Mouse (Mus musculus): ENCODE measurements around the gene 4930513O06Rik. TPM values are rescaled to one million over a fixed set of nuclear protein-coding genes. Genes with fewer than 3 reads are reported as not detected.

4930513O06Rik gene
- total RNA-seq (2015; ENCODE audit: low replicate concordance) (not detected in 2 replicates), total RNA-seq (2017; ENCODE audit: low replicate concordance) (not detected in 2 replicates)

DNA sequence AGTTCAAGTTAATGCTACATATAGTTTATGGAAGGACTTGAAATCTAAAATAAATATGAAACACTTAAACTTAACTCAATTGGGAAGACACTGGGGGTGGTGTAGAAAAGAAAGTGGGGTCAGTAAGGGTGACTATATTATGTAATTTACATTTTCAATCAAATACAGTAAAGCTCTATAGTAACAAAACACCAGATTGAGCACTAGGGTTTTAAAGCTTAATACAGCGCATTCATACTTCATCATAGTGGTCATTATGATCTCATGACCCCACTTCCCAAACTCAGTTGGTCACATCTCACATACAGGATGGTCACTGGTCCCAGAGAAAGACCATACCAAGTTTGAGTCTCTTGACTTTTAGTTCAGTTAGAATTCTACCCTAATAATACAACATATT is at the start of gene 4930513O06Rik:
Gene 4930513O06Rik (plus strand): TSS at position 301 of the 400 bp plus-strand sequence.
- ATAC-seq (replicated peaks; ENCODE audit: low FRiP score, poor library complexity, severe bottlenecking) = no peak

DNA sequence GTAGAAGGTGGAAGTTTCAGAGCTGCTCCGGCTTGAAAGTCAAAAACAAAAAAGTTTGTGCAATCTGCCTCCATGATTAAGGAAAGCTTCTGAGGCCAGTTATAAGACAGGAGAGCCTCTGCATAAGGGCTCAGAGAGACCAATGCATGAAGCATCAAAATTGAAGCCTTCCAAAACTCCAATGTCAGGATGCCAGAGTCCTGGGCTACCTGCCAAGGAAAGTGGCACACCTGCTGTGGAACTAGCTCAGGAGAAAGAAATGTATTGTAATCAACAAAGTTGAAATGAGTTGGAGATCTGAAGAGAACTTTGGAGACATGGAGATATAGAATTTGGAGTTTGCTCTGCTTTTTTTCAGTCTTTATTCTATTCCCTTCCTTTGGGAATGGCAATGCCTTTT is 48.4 kb upstream of the 4930513O06Rik start:
- no peak for ATAC-seq (replicated peaks; ENCODE audit: low FRiP score, poor library complexity, severe bottlenecking)

- ATAC-seq (replicated peaks; ENCODE audit: low FRiP score, poor library complexity, severe bottlenecking) = no peak
Observed at GRCm38 (mm10) chrX:139039314-139039713, 46.7 kb upstream of the 4930513O06Rik start.

DNA sequence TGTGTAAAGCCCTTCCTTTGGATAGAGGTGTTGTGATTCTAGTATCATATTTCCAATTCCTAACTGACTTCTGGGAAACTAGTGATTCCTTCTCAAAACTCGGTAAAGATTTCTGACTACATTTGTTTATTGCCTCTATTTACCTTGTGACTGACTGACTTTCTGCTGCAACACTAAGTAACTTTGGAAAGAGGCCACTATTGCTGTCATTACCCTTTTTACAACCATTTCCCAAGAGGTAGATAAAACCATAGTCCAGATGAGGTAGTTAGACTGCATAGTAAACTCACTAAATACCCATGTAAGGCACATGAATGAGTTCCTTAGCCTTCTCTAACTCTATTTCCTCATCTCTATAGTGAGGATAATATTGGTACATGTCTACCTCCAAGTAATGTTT is 44.9 kb upstream of the 4930513O06Rik start:
- ATAC-seq (replicated peaks; ENCODE audit: low FRiP score, poor library complexity, severe bottlenecking) = no peak

DNA sequence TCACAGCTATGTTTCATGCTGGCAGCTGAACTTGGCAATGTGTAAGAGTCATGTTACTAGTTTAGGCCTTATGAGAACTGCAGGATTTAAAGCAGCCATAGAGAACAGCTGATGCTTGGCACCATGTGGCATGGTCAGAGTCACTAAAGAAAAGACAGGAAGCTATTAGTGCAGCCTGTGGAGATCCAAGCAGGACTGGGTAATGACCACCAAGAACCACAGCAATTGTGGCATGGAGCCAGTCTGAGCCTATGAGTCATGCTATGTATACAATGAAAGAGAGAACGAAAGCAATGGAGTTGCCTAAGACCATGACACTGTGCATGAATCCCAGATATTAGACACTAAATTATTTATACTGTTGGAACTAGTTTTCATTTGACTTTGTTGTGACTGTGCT is 34.1 kb upstream of the 4930513O06Rik start:
- no peak for ATAC-seq (replicated peaks; ENCODE audit: low FRiP score, poor library complexity, severe bottlenecking)

- ATAC-seq (replicated peaks; ENCODE audit: low FRiP score, poor library complexity, severe bottlenecking) = no peak
Observed at GRCm38 (mm10) chrX:139053149-139053548, 32.9 kb upstream of the 4930513O06Rik start.

- ATAC-seq (replicated peaks; ENCODE audit: low FRiP score, poor library complexity, severe bottlenecking) = no peak
Observed at GRCm38 (mm10) chrX:139064078-139064477, 22.0 kb upstream of the 4930513O06Rik start.

- no peak for ATAC-seq (replicated peaks; ENCODE audit: low FRiP score, poor library complexity, severe bottlenecking)
Observed at GRCm38 (mm10) chrX:139078493-139078892, 7.5 kb upstream of the 4930513O06Rik start.

DNA sequence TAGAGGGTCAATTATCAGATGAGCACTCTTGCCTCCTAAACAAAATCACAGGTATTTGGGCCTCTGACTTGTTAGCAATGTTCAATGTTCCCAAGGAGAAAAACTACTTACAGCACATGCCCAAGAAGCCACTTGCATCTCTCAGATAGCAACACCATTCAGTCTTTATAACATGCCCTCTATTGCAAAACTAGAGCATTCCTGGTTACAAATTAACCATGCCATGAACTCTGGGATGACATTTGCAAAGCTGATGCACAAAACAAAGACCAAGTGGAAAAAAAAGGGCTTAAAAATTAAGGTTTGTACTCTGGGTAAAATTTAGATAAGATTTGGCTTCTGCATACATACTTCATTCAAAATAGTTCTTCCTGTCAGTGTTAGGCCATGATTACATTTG is 966 bp upstream of the 4930513O06Rik start, which contains the start of gene Serpina7:
Gene Serpina7 (minus strand): TSS at position 160 of the 400 bp plus-strand sequence.
- no peak for ATAC-seq (replicated peaks; ENCODE audit: low FRiP score, poor library complexity, severe bottlenecking)

- ATAC-seq (replicated peaks; ENCODE audit: low FRiP score, poor library complexity, severe bottlenecking) = no peak
Observed at GRCm38 (mm10) chrX:139097197-139097596, 11.2 kb downstream of the 4930513O06Rik start.

DNA sequence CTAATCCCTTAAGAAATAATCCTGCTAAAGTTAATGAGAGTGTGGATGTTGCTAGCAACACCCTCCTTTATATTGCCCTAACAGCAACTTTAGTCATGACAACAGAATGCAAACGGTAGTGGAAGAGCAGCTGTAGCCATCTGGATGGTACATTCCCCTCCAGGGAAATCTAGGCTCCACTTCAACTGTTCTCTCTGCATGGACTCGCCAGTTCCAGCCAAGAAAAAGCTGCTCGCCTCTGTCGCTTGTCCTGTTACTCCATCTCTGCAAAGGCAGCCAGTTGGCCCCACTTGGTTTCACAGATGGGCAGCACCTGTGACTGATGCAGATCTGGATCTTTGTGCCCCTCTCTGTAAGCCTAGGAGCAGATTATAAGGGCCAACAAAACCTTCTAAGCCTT is 48.0 kb downstream of the 4930513O06Rik start:
- no peak for ATAC-seq (replicated peaks; ENCODE audit: low FRiP score, poor library complexity, severe bottlenecking)

Other genes starting within 250 kb of the 4930513O06Rik start
- gene Nrk, start 171.8 kb upstream of the 4930513O06Rik start, total RNA-seq (2015; ENCODE audit: low replicate concordance) = not detected in 2 replicates
- gene Nrk, start 171.8 kb upstream of the 4930513O06Rik start, total RNA-seq (2017; ENCODE audit: low replicate concordance) = not detected in 2 replicates
- gene Serpina7, start 1.0 kb upstream of the 4930513O06Rik start, total RNA-seq (2015; ENCODE audit: low replicate concordance) = not detected in 2 replicates
- not detected in 2 replicates for gene Serpina7, start 1.0 kb upstream of the 4930513O06Rik start, total RNA-seq (2017; ENCODE audit: low replicate concordance)
- gene 4933428M09Rik, start 93.0 kb downstream of the 4930513O06Rik start, total RNA-seq (2015; ENCODE audit: low replicate concordance) = not detected in 2 replicates
- not detected in 2 replicates for gene 4933428M09Rik, start 93.0 kb downstream of the 4930513O06Rik start, total RNA-seq (2017; ENCODE audit: low replicate concordance)
- gene Mum1l1, start 123.8 kb downstream of the 4930513O06Rik start, total RNA-seq (2015; ENCODE audit: low replicate concordance) = not detected in 2 replicates
- not detected in 2 replicates for gene Mum1l1, start 123.8 kb downstream of the 4930513O06Rik start, total RNA-seq (2017; ENCODE audit: low replicate concordance)
- not detected in 2 replicates for gene Trap1a, start 247.4 kb downstream of the 4930513O06Rik start, total RNA-seq (2015; ENCODE audit: low replicate concordance)
- not detected in 2 replicates for gene Trap1a, start 247.4 kb downstream of the 4930513O06Rik start, total RNA-seq (2017; ENCODE audit: low replicate concordance)